Mouse (Mus musculus): ENCODE data around the gene Tnks2.
A peak's percentile ranks its signal among the peaks of the same experiment; 100 is the strongest.
"Not testable (repeated sequence)": the region's sequence is repeated elsewhere in the genome, so short reads cannot be mapped to it uniquely, and the experiment has no call there.

Gene Tnks2

DNA sequence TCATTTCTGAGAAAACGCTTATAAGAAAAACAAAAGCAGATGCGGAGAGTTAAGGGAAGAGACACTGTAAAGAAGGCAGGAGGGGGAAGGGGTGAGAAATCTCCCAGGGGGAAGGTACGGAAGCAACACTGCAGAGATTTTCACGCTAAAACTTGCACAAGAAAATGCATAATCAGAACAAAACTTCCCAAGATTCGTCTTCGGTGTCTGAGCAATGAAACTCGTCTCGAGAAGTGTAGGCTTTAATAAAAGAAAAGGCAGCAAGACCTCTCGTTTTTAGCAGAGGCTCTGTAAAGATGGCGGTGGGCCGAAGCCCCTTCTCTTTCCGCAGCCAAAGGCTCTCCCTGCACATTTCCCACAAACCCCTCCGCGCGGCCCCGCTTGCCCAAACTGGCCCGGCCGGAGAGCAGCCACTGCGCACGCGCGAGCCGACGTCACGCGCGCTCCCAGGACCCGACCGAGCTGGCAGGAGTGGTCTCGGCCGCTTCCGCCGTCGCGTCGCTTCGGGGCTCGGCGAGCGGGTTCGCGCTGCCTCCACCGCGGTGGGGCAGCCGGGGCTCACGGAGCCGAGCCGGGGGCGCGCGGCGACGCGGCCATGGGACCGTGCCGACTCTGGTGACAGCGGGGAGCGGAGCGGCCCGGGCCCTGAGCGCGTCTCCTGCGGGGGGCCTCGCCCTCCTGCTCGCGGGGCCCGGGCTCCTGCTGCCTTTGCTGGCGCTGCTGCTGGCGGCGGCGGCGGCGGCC is at the start of gene Tnks2:
Tnks2 (plus strand) TSS at position 445 of the 744 bp plus-strand sequence.
- DNase-seq (ENCODE audit: extremely low read depth, insufficient read length, low spot score): peak; percentile 93

DNA sequence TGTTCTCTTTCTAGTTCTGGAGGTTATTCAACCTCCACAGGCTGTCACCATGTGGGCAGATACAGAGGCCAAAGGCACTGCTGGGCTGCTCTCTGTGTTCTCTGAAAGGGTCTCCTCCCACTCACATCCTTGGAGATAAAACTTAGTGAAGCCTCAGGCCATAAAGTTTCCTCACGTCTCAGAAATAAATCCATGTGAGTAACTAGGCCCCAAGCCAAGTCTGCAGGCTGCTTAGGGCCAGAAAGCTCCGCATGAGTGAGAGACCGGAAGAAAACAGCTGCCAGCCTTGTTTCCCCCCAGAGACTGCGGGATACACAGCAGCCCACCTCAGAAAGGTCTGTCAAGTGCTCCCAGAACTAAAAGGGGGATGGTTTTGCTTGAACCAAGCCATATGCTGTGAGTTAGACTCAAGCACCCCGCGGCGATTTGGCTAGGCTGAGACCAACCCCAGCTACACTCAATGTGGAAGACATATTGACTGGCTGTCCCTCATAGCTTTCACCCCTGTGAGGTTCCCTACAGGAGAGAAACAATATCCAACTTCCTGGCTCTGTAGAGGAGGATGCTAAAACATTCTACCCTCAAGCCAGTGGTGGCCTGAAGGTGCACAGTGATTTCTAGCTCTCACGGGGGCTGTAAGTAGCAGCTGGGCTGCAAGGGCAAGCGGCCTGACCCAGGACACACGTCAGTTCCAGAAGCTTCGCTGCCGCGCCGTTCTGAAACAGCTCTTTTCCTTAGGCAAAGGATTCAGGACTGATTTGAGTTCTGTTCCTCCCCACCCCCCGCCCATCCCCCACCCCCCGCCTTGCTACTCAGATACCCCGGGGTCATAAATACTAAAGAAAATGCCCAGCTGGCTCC is 43.9 kb upstream of the Tnks2 start:
- no peak for DNase-seq (ENCODE audit: extremely low read depth, insufficient read length, low spot score)

DNA sequence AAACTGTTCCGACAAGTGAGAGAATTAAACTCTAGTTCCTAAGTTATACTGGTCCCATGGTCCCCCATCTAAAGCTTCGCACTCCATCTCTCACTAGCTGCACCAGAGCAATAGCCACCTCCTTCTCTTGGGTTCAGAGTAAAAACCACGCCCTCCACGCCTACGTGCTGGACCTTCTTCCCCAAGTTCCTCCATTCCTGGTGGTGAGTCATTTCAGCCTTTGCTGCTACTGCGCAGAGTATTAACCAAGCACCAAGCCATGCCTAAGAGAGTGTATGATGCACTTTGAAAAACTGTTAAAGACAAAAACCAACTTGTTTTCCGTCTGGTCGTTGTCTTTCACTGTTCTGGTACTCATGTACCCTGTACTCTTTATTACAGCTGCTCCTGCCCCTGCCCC is 41.4 kb upstream of the Tnks2 start:
- peak; percentile 43 for DNase-seq (ENCODE audit: extremely low read depth, insufficient read length, low spot score)

DNA sequence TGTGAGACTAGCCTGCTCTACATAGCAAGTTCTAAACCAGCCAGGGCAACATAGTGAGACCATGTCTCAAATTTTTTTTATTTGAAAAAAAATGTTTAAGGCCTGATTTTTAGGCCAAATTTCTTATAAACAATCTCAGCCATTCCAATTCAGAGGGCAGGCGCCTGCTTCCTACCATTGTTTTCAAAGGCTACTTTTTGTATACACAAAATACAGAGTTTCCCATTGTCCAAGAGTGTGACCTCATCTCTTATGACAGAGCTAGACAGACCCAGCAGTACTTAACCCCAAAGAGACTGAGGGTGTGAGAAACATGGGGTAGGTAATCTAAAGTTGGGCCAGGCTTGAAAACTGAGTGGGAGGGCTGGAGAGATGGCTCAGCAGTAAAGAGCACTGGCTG is 40.6 kb upstream of the Tnks2 start:
- no peak for DNase-seq (ENCODE audit: extremely low read depth, insufficient read length, low spot score)

DNA sequence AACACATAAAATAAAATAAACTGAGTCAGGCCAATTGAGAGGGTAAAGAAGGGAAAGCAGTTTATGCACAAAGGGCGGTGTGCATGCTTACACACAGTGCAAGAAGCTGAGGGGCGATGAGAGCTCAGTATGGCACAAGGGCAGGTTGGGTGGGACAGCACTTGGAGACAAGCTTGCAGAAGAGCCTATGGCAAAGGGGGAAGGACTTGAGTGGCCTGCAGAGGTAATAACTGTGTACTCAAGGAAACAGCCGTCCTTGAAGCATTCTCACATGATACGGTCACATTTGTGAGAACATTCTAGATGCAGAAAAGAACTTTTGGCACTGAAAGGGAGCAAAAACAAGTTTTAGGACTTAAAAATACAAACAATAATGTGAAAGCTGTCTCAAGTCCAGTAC is 40.0 kb upstream of the Tnks2 start:
- no peak for DNase-seq (ENCODE audit: extremely low read depth, insufficient read length, low spot score)

DNA sequence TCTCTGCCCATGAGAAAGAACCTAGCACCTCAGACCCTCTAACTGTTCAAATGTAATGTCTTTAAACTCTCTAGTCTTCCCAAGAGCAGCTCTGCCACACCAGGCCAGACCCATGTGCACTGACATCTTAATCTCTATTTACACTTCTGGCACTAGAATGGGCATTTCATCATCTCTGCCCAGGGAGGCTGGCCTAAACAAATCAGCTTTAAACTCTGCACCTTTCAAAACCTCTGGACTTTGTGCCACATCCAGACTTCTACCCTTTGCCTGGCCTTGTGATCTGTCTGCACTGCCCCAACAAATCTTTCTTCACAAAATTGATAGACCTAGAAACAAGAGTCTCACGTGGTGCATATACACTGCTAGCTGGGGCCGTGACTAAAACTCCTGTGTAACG is 38.8 kb upstream of the Tnks2 start:
- no peak for DNase-seq (ENCODE audit: extremely low read depth, insufficient read length, low spot score)

DNA sequence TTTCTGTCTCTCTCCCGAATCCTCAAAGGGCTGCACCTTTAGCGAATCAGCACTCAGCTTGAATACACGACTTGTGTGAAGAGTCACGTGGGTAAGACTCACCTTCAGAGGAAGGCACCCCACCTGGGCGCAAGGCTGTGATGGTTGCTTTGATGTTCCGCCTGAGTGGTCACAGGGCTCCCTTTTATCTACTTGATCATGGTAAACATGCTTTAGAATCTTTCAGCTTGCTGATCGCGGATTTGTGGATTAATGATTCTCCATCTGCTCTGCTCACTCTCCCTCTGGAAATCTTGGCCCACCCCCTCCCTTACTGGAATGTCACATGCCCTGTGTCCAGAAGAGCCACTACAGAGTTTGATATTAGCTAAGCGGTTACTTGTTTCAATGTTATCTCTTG is 37.1 kb upstream of the Tnks2 start:
- no peak for DNase-seq (ENCODE audit: extremely low read depth, insufficient read length, low spot score)

DNA sequence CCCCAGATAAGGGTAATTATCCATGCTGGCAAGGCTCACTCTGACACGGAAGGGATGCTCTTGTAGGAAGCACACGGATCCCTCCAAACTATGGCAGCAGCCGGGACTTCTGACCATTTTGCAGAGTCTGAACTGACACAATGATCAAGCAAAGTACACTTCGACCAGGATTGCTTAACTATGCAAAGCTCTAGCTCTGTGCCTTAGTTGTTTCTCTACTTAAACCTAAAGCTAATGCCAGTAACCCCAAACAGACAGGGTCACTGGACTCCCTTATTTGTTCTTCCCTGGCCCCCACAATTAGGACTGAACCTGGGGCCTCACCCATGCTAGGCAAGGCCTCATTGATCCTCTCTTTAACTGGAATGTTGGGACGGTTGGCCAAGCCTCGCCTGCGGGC is 33.7 kb upstream of the Tnks2 start:
- DNase-seq (ENCODE audit: extremely low read depth, insufficient read length, low spot score): no peak

DNA sequence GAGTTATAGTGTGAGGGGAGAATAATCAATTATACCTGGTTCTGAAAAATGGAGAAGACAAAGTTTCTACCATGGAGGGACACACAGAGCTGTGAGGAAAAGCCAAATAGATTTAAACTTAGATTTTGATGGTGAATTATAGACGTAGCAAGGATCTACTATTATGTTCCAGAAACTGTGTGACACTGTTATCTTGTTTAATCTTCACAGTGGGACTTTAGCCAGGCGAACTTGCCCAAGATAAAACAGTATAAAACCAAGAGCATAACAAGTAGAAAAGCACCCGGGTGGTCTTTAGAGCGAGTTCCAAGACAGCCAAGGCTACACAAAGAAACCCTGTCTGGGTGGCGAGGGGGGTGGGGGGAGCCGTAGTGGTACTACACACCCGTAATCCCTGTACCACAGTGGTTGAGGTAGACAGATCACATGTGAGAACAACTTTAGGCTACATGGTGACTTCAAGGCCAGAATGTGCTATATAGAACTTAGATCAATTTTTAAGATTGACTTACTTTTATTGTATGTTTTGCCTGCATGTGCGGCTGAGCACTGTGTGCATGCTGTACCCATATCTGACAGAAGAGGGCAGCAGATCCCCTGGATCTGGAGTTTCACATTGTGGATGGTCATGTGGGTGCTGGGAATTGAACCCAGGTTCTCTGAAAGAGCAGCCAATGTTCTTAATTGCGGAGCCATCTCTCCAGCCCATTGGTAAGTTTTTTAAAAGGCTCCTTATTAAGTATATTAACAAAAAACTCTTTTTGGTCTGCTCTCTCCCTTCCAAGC is 32.0 kb upstream of the Tnks2 start:
- DNase-seq (ENCODE audit: extremely low read depth, insufficient read length, low spot score): no peak

DNA sequence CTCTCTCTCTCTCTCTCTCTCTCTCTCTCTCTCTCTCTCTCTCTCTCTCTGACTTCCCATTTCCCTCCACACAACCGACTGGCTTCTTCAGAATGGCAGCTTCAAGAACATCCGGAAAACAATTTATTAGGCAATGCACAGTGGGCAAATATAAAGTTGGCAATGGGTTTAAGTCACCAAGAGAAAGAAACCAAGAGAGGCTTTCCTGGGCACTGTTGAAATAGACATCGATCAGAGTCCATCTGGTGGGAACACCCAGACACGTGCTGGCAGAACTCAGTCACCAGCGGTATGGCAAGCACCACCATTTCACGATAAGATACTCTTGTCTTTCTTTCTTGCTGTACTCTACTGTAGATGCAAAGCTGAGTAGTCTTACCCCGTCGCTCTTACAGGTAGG is 30.6 kb upstream of the Tnks2 start:
- DNase-seq (ENCODE audit: extremely low read depth, insufficient read length, low spot score): no peak

DNA sequence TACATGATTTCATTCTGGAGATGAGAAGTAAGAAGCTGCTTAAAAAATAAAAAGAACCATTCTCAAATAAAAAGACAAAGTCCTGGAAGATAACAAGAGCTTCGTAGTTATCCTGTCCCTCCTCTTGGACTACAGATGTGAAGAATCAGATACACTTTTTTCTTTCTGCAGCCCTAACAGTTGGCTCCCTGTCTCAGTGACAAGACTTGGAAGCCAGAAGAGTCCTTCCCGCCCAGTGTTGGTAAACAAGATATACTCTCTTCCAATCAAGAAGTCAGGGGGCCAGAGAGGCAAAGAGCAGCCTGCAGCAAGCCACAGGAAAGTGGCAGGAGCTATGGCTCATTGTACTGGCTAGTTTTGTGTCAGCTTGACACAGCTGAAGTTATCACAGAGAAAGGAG is 27.2 kb upstream of the Tnks2 start:
- no peak for DNase-seq (ENCODE audit: extremely low read depth, insufficient read length, low spot score)

DNA sequence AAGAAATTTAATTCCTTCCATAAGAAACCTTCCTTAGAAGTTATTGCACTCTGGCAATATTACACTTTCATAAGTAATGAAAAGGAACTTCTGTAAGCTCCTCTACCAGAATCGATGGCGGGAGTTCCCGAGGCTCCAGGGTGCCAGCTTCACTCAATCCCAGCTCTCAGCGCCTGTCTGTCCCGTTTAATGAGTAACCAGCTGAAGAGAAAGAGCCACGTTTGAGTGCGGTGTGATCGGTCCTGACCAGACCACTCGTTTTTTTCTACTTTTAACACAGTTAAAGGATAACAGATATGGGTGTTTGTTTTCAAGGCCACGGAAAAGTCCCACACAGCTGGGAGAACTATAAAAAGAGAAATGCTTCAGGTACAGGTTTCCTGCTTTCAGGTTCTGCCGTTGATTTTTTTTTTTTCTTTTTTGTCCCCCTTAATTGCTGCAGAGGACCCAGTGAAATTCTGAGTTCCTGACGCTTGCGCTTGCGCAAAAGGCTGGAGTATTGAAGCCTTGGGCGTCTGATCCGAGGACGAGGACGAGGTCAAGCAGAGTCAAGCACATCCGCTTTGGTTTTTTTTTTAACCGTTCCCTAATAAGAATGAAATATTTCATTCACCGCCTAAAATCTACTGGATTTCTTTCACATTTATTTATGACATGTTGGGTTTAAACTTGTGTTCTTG is 25.5 kb upstream of the Tnks2 start:
- no peak for DNase-seq (ENCODE audit: extremely low read depth, insufficient read length, low spot score)

DNA sequence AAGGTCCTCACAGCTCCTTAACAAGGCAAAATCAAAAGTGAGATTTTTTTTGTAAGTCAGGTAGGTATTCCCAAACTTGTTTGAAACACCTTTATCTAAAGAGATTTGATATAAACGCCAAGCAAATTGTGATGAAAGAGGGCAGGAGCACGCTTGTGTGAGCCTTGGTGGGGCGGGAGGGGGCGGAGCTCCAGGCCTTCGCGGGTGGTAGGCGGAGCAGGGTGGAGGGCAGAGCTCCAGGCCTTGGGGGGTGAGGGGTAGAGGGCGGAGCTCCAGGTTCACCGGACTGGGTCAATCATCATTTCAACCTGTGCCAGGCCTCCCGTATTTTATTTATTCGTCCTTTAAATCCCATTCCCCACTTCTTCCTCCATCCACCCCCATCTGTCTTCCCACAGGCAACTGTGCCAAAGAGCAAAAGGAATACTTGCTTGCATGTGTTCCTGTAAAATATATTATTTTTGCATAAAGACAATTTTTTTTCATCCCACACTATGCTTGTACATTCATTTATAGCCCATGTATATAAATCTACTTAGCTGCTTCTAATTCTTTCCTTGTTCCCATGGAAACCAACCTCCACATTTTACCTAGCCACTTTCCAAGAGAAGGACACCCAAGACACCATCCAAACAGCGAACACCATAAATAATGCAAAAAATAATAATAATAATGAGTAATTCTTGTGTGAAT is 24.4 kb upstream of the Tnks2 start:
- DNase-seq (ENCODE audit: extremely low read depth, insufficient read length, low spot score): no peak

DNA sequence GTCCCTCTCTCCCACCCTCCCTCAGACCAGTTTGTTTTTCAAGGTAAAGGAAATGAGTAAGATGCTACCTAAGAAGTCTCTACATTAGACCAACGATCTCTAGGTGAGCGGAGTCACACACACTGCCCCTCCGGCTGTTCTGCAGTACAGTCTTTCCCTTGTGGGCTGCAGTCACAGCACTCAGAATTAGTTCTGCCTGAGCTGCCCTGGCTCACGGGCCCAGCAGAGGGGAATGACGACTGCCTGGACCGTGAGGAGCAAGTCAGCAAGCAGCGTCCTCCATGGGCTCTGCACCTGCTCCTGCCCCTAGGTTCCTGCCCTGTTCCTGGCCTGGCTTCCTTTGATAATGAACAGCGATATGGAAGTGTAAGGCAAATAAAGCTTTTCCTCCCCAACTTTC is 22.0 kb upstream of the Tnks2 start:
- no peak for DNase-seq (ENCODE audit: extremely low read depth, insufficient read length, low spot score)

DNA sequence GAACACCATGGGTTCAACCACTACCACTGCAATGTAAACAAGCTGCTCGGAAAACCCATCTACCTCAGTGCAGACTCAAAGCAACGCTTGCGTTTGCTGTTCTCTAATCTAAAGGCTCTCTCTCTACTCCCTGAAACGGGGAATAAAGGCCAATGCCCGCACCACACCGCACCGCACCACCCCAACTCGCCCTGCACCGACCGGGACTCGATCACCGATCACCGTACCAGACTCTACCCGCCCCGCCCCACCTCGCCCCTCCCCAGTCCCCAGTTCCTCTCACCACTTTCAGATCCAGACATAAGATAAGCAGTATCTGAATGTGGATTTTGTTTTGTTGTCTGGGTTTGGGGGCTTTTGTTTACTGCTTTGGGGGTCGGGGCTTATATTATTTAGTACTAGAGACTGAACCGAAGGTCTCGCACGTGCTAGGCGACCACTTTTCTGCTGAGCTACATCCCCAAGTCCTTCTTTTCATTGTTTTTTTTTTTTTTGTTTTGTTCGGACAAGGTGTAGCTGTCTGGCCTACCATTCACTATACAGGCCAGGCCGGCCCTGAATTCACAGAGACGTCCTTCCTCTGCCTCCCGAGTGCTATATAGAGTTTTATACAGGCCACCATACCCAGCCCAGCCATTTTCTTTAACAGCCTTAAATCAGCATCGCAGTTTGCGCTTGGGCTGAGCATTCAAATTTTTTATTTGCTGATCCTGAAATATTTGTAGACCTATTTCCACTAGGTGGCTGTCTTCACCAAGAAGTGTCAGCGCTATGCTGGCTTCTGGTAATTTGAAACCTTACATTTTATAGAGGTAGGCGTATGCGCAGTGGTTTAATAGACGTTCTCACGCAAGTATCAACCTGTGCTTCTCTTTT is 18.4 kb upstream of the Tnks2 start:
- peak; percentile 32 for DNase-seq (ENCODE audit: extremely low read depth, insufficient read length, low spot score)

DNA sequence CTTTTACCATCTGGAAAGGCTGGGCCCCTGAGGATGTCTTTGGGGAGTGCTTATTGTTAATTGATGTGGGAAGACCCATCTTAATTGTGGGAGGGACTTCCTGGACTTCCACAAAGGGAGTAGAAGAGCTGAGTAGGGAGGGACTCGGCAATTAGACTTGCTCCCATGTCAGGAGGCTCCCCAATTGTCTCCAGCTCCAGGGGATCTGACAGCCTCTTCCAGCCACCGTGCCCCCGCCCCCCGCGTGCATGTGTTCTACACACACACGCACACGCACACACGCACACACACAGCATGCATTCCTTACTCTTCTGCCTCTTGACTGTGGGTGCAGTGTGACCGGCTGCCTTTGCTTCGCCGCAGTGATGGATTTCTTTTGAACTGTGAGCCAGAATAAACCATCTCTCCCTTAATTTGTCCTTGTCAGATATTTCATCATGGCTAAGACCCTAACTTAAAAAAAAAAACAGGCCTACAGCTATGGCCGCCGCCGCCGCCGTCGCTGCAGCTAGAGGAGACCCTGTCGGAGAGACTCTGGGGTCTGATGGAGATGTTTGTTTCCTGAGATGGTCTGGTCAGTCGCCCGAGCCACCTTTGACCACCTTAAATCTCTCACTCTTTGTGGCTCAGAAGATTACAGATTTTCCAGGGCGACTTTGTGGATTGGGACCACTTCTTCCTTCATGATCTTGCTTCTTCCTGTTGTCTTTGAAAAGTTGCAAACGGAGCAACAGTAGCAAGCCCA is 15.7 kb upstream of the Tnks2 start:
- DNase-seq (ENCODE audit: extremely low read depth, insufficient read length, low spot score): no peak

DNA sequence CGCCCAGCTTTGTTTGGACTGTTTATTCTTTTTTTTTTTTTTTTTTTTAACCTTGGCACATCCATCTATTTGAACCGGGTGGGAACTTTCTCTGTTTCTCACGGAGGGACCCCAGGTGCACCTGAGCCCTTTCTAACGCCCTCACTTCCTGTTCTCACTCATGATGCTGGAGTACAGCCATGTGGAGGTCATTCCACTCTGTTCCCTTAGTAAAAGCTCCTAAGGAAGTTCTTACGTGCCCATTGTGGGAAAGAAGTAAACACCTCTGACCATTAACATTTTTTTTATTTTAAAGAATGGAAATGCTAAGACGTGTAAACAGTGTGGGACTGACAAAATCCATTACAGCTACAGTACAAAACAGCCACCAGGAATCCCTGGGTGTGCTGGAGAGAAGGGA is 14.8 kb upstream of the Tnks2 start:
- DNase-seq (ENCODE audit: extremely low read depth, insufficient read length, low spot score): no peak

DNA sequence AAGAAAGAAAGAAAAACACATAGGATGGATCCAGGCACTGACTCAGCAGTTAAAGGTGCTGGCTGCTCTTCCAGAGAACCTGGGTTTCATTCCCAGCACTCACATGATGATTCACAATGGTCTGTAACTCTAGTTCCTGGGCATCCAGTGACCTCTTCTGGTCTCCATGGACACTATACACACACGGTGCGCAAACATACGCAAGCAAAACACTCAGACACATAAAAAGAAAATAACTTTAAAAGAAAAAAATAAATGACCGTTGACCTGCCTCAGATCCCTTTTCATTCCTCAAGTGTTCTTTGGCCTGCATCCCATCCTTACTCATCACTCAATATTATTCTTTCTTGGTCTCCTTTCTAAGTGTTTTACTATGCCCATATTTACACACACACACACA is 13.6 kb upstream of the Tnks2 start:
- peak; percentile 32 for DNase-seq (ENCODE audit: extremely low read depth, insufficient read length, low spot score)

DNA sequence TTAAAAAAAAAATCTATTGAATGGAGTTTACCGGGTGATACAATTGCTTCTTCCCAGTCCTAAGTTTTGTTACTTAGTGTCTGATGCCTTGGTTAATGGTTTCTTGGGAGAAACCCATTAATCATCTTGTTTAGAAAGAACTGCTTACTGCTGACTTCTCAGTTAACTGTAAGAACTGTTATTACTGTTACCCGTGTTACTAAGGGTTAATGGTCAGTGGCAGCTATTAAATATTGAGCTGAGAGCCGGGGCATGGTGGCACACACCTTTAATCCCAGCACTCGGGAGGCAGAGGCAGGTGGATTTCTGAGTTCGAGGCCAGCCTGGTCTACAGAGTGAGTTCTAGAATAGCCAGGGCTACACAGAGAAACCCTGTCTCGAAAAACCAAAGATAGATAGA is 12.7 kb upstream of the Tnks2 start:
- not testable (repeated sequence) for DNase-seq (ENCODE audit: extremely low read depth, insufficient read length, low spot score)
